Mouse (Mus musculus) liver, embryonic 16.5 days (tissue): Measurements from ENCODE around the gene 1810009A15Rik. TPM values are rescaled to one million over a fixed set of nuclear protein-coding genes. Genes with fewer than 3 reads are reported as not detected.
A peak's percentile ranks its signal among the peaks of the same experiment; 100 is the strongest.

Experiments used
- ATAC-seq: fragments of 200-750 bp; cut with Nextera tagmentation; 2 replicates; pipeline ENCODE4 v1.8.0; 2017; ENCODE audit warnings: low read depth, mild to moderate bottlenecking, moderate number of reproducible peaks, moderate library complexity
- H3K27ac ChIP-seq: fragments of 300-500 bp; sonication (generic); 2 replicates; pipeline ENCODE4 v1.5.1; 2014; ENCODE audit warnings: mild to moderate bottlenecking, low read length
- H3K27me3 ChIP-seq: fragments of 300-500 bp; sonication (generic); 2 replicates; pipeline ENCODE4 v1.6.1; 2014; ENCODE audit warnings: low read depth, low read length, mixed read lengths; ENCODE audit not compliant: control insufficient read depth, insufficient read depth
- H3K36me3 ChIP-seq: fragments of 300-500 bp; sonication (generic); 2 replicates; pipeline ENCODE4 v1.6.1; 2014; ENCODE audit warnings: mild to moderate bottlenecking; ENCODE audit not compliant: control insufficient read depth, insufficient read depth
- H3K4me1 ChIP-seq: fragments of 300-500 bp; sonication (generic); 2 replicates; pipeline ENCODE4 v1.6.1; 2014; ENCODE audit warnings: low read depth, low read length, mixed read lengths; ENCODE audit not compliant: control insufficient read depth
- H3K4me2 ChIP-seq: fragments of 300-500 bp; sonication (generic); 2 replicates; pipeline ENCODE4 v1.6.1; 2014; ENCODE audit warnings: low read depth, low read length, mixed read lengths
- H3K4me3 ChIP-seq: fragments of 300-500 bp; sonication (generic); 2 replicates; pipeline ENCODE4 v1.5.1; 2014; ENCODE audit warnings: low read depth, mild to moderate bottlenecking, low read length
- H3K9ac ChIP-seq: fragments of 300-500 bp; sonication (generic); 2 replicates; pipeline ENCODE4 v1.6.1; 2014; ENCODE audit warnings: low read depth, low read length
- H3K9me3 ChIP-seq: fragments of 300-500 bp; sonication (generic); replicated peaks from 2 replicates; pipeline ENCODE4 v1.6.1; 2016; ENCODE audit warnings: low read length; ENCODE audit not compliant: control insufficient read depth
- WGBS: fragments of 180-500 bp; shearing (Covaris S2); extraction: QIAGEN DNeasy Blood & Tissue Kit; methylation state at CpG from one replicate; pipeline ENCODE4 v1.1.7; 2014; ENCODE audit not compliant: insufficient replicate concordance; 5-methylcytosine and 5-hydroxymethylcytosine counted together
- polyA plus RNA-seq: library from polyadenylated mRNA; unstranded; fragments of >200 nt; fragmentation: Nextera tagmentation; extraction: Ambion mirVana; gene quantifications from 2 replicates; pipeline ENCODE4 v1.2.1, GENCODE M21; 2015

1810009A15Rik gene
- 38.6 and 43.2 TPM in 2 replicates for polyA plus RNA-seq

- Histone ChIP-seq H3K4me3 (peak within 1 kb of the TSS; percentile 86), H3K4me1 (peaks cover 15% of the 10 kb centered on the region), H3K27ac (peak within 1 kb of the TSS; percentile 85), H3K9me3 (no peaks in the 10 kb centered on the region), H3K27me3 (no peaks in the 10 kb centered on the region), H3K4me2 (peak within 1 kb of the TSS; percentile 84), H3K36me3 (no peaks in the 10 kb centered on the region), H3K9ac (peak within 1 kb of the TSS; percentile 88)
- peak; percentile 93 for ATAC-seq
- WGBS = 1% methylated on average over 58 of the region's 58 CpGs
These were observed at the start of gene 1810009A15Rik, which contains the start of gene Gm49416 for GRCm38 (mm10) chr19:8888511-8889385. Gene 1810009A15Rik, plus strand, starts transcription at chr19:8888853. Gene Gm49416, plus strand, starts transcription at chr19:8888926.

DNA sequence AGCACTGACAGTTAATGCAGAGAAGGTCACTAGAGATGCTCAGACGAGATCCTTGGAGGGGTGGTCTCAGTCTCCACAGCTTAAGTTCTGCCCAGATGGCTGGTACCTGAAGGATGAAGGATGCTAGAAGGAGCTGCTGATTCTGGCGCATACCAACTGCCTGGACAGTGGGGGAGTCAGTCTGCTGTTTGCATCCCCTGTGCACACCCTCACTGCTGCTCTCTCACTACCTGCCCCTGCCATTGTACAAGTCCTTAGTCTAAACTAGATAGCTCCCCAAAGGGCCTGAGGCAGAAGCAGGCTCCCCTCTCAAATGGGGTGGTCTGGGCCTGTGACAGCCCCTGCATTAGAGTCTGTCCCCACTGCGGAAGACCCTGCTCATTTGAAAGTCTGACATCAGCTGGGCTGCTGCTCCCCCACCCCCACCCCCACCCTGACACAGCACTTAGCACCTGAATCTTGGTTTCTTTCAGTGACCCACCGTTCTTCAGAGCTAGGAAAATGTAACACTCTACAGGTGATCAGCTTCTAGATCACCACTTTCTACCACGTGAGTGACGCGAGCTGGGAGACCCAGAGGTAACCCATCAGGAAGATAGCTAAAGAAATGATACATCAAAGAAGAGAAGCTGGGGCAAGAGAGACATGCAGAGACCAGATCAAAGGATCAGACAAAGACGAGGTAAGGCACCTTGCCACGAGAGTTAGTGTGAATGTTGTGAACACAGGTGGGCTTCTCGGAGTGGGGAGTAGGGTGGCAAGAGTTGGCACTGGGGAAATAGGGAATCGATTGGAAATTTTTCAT is 49.3 kb upstream of the 1810009A15Rik start, which contains the start of gene Gng3:
Gene Gng3 (minus strand): TSS at position 92 of the 805 bp plus-strand sequence.
- Histone ChIP-seq H3K9ac (peak within 1 kb of the TSS; percentile 90), H3K4me3 (peak within 1 kb of the TSS; percentile 80), H3K9me3 (no peaks in the 10 kb centered on the region), H3K27ac (0 out of 2 replicates have a peak within 1 kb of the TSS, but pooled peaks have one; percentile 1), H3K4me1 (peaks cover 29% of the 10 kb centered on the region), H3K27me3 (no peaks in the 10 kb centered on the region), H3K36me3 (peaks cover 9% of the 10 kb centered on the region), H3K4me2 (peak within 1 kb of the TSS; percentile 75)
- 78% methylated on average over 11 of the region's 11 CpGs for WGBS
- no peak for ATAC-seq

DNA sequence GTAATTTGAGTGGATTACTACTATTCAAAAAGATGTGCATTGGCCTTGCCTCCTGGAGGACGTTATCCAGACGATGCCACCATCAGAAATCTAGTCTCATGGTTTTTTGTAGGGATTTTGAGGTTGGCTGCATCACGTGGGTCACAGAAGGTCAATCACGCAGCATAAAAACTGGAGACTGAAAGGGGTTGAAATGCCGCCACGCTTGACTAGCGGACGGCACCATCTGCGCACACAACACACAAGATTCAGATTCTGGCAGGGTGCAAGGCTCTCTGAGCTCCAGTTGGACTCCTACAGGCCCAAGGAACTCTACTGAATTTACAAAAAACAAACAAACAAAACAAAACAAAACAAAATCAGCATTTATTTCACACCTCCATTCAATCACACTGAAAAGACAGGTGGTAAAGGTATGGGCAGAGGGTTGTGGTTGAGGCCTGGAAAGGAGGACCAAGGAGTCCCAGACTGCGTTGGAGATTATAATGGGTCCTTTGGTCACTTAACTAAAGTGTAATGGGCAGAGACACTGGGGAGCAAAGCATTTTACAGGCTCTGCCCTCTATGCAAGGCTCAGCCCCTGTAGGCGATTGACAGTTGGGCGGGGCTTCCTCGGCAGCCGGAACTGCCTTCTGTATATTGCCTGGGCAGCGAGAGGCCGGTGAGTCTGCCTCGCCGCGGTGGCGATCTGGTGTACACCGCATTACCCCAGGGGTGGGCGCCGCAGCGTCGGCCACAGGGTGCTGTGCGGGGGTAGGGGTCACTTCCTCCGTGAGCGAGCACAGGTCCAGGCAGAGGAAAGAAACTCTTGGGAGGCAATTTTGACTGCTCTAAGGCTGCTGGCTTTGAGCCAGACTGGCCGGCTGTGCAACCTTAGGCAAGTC is 48.5 kb upstream of the 1810009A15Rik start:
- Histone ChIP-seq H3K4me1 (peaks cover 29% of the 10 kb centered on the region), H3K9ac (peak overlapping the region; percentile 74), H3K27ac (peak overlapping the region; percentile 43; the same call in 1 of the 2 replicates), H3K36me3 (peaks cover 2% of the 10 kb centered on the region; the same call in 1 of the 2 replicates), H3K9me3 (no peaks in the 10 kb centered on the region), H3K4me2 (peak overlapping the region; percentile 75), H3K27me3 (no peaks in the 10 kb centered on the region), H3K4me3 (peak overlapping the region; percentile 67)
- peak; percentile 73 for ATAC-seq
- 26% methylated on average over 29 of the region's 29 CpGs for WGBS

DNA sequence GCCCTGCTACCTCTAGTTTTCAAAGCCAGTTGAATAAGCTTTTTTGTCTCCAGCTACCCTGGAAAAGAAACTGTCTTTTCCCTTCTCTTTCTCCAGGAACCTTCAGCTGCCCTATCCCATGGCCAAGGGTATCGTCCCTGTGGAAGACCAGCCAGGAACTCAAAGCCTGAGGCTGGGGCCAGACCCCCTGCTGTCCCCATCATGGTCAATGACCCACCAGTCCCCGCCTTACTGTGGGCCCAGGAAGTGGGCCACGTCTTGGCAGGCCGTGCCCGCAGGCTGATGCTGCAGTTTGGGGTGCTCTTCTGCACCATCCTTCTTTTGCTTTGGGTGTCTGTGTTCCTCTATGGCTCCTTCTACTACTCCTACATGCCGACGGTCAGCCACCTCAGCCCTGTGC is 47.6 kb upstream of the 1810009A15Rik start:
- H3K9me3 ChIP-seq = no peaks in the 10 kb centered on the region
- peaks cover 29% of the 10 kb centered on the region for H3K4me1 ChIP-seq
- no peak overlapping the region; the same call in 1 of the 2 replicates for H3K9ac ChIP-seq
- peak overlapping the region; percentile 75 for H3K4me2 ChIP-seq
- no peaks in the 10 kb centered on the region for H3K27me3 ChIP-seq
- H3K4me3 ChIP-seq = peak overlapping the region; percentile 67
- H3K36me3 ChIP-seq = peaks cover 3% of the 10 kb centered on the region; the same call in 1 of the 2 replicates
- 82% methylated on average over 7 of the region's 7 CpGs for WGBS
- no peak for ATAC-seq
- no peak overlapping the region for H3K27ac ChIP-seq

DNA sequence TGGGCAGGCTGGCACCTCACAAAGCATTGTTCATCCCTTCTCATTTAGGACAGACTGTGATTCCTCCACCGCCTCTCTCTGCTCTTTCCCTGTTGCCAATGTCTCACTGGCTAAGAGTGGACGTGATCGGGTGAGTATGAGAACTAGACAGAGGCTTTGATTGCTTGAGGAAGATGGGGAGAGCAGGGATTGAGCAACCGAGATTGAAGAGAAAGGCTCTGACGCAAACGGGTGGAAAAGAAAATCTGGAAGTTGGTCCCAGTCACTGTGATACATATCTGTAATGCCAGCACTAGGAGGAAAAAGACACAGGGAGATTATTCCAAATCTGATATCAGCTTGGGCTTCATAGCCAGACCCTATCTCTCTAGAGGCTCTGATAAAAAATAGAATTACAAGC is 45.7 kb upstream of the 1810009A15Rik start:
- ATAC-seq = no peak

GRCm38 (mm10) chr19:8844371-8845129 is 44.1 kb upstream of the 1810009A15Rik start:
- Histone ChIP-seq H3K4me1 (peaks cover 11% of the 10 kb centered on the region), H3K9ac (no peak overlapping the region), H3K9me3 (no peaks in the 10 kb centered on the region), H3K36me3 (peaks cover 8% of the 10 kb centered on the region; the same call in 1 of the 2 replicates), H3K27ac (no peak overlapping the region), H3K4me2 (no peak overlapping the region), H3K27me3 (no peaks in the 10 kb centered on the region), H3K4me3 (no peak overlapping the region)
- 59% methylated on average over 5 of the region's 5 CpGs for WGBS
- no peak for ATAC-seq

More for the DNA sequence above, 45.7 kb upstream of the 1810009A15Rik start:
- Histone ChIP-seq H3K4me3 (no peak overlapping the region), H3K4me2 (no peak overlapping the region), H3K27me3 (no peaks in the 10 kb centered on the region), H3K27ac (no peak overlapping the region), H3K4me1 (peaks cover 21% of the 10 kb centered on the region), H3K9ac (no peak overlapping the region), H3K36me3 (peaks cover 8% of the 10 kb centered on the region; the same call in 1 of the 2 replicates), H3K9me3 (no peaks in the 10 kb centered on the region)
- WGBS = 61% methylated on average over 6 of the region's 6 CpGs

- Histone ChIP-seq H3K4me1 (no peaks in the 10 kb centered on the region), H3K9me3 (no peaks in the 10 kb centered on the region), H3K4me3 (no peak overlapping the region), H3K36me3 (peaks cover 8% of the 10 kb centered on the region; the same call in 1 of the 2 replicates), H3K4me2 (no peak overlapping the region), H3K9ac (no peak overlapping the region), H3K27me3 (no peaks in the 10 kb centered on the region), H3K27ac (no peak overlapping the region)
- ATAC-seq = no peak
- WGBS = 74% methylated on average over 5 of the region's 5 CpGs
These were observed 40.3 kb upstream of the 1810009A15Rik start for GRCm38 (mm10) chr19:8848356-8848755.
